Mouse (Mus musculus): Measurements from ENCODE around the gene Krt14.

DNA sequence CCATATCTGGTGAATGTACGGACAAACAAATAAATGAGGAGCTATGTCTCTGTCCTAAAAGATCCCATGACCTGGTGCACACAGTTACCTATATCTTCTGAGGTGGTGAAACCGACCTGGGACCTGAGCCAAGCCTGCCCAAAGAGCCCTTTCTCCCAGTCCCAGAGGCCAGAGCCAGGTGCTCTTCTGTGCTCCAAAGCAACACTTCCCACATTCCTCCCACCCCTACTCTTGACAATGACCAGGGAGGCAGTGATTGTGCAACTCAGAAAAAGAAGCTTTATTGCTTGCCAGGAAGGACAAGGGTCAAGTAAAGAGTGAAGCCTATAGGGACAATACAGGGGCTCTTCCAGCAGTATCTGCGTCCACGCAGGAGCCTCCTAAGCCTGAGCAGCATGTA, 4.4 kb downstream of the Krt14 start:
- TF ChIP-seq CTCF (IDR thresholded peaks at IDR 0.05; ENCODE audit: low read depth, low read length) (no peak), POLR2AphosphoS5 (IDR thresholded peaks at IDR 0.05; ENCODE audit: insufficient replicate concordance, low read depth, low read length) (no peak), TAL1 (conservative IDR thresholded peaks at IDR 0.05; ENCODE audit: low read depth, low read length) (no peak), GATA1 (IDR thresholded peaks at IDR 0.05; ENCODE audit: borderline replicate concordance, low read length) (no peak)
